Mouse (Mus musculus): ENCODE measurements at regions not wholly inside any gene's neighbourhood (a gene's known extent, or its start where the extent isn't known, plus 50 kb on each side); places are given as distances from the start of the nearest gene placed in this dataset.
A peak's percentile ranks its signal among the peaks of the same experiment; 100 is the strongest.

GRCm38 (mm10) chr4:73111311-73111710 lies 258.9 kb upstream of the Aldoart1 start:
- peak; percentile 0 for DNase-seq (ENCODE audit: low read depth)

All from 416B (cell line).